Mouse (Mus musculus): Measurements from ENCODE around the gene Borcs8.

GRCm38 (mm10) chr8:70124992-70125391 is 14.3 kb upstream of the Borcs8 start:
- TF ChIP-seq CTCF (IDR thresholded peaks at IDR 0.05; ENCODE audit: low read depth) = no peak
- no peak for TF ChIP-seq EP300 (IDR thresholded peaks at IDR 0.05; ENCODE audit: low read depth)
